Mouse (Mus musculus): Measurements from ENCODE around the gene Mex3a.

- TF ChIP-seq CTCF (IDR thresholded peaks at IDR 0.05; ENCODE audit: insufficient read depth, low read depth, low read length) (no peak), POLR2A (IDR thresholded peaks at IDR 0.05; ENCODE audit: insufficient read depth, low read depth, low read length) (no peak)
Observed at GRCm38 (mm10) chr3:88523027-88523426, 9.2 kb upstream of the Mex3a start.

All from olfactory bulb, adult 2 months (tissue).